Mouse (Mus musculus): ENCODE results near the gene Adgrg6.

Gene Adgrg6

DNA sequence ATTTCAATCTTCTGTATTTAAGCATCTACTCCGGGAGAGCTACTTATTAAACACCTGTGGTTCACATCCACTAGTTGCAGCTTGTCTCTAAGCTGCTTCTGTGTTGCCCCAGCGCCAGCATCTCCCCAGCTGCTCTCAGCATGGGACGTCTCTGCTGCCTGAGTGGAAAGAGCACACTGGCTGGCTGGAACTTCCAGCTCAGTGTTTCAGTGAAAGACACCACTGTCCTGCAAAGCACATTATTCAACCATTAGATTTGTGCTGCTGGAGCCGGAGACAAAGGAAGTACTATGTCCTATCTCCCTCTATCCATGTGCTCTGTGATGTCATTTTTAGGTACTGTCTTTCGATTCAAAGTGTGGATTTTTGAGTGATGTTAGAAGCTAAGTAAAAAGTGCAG is 63.0 kb downstream of the Adgrg6 start:
- peak; percentile 30 for DNase-seq

DNA sequence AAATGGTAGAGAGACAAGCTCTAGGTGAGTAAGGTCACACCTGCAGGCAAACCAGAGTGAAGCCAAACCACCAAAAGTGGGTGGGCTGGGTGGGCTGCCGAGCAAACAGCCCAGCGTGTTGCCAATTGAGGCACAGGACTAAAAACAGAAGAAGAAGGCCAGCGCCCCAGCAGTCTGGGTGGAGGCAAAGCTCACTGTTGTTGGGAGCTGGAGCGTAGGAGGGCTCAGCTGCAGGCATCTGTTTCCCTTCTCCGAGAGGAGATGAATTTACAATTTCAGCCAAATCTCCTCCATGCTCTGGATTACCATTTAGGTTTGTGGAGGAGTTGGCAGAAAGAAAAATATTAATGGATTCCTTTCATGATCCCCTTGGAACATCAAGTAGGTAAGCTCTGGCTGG is 64.5 kb downstream of the Adgrg6 start:
- DNase-seq = peak; percentile 48

GRCm38 (mm10) chr10:14476393-14476792 is 69.1 kb downstream of the Adgrg6 start:
- DNase-seq = no peak

DNA sequence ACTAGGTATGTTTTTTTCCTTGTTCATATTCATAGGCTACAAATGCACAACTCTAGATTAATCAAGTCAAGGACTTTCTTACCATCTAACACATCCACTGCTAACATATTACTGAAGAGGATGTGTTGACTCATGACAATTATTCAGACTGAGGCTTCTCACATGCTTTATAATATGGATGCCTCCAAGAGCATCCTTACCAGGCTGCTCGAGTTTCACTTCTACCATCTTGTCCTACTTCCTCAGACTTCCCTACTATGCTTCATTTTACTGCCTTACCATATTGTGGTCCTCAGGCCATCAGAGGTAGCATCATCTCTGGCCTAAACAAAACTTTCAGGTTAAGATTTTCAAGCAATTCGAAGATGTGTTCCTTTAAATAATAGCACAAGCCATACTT is 69.8 kb downstream of the Adgrg6 start:
- no peak for DNase-seq

DNA sequence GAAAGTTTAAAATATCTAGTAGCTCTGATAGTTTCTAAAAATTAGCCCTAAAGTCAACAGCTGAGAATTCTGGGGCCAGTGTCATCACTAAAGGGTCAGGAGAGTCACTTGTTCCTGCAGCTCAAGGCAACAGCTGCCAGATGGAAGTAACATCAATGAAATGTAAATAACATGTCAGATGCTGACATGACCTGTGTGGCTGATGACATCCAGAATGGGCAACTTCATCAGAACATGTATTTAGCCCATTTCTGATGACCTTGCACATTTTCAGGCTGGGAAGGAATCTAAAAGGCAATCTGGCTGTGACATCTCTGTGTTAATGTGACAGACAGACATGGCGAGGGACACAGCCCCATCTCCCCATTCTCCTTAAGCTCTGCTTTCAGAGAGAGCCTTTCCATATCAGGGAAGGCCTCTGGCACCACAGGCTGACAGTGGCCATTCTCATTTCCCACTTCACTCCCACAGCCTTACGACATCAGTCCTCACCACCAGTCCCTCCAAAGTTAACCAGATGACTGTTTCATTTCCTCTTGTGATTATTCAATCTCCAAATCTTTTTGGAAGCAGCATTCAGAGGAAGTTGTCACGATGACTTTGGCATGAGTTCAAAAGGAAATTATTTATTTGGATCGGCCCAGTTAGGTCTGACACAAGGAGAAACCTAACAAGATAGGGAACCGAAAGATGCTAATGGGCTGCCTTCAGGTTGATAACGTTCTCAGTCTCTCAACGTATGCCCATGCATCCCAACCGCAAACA is 70.7 kb downstream of the Adgrg6 start:
- no peak for DNase-seq

DNA sequence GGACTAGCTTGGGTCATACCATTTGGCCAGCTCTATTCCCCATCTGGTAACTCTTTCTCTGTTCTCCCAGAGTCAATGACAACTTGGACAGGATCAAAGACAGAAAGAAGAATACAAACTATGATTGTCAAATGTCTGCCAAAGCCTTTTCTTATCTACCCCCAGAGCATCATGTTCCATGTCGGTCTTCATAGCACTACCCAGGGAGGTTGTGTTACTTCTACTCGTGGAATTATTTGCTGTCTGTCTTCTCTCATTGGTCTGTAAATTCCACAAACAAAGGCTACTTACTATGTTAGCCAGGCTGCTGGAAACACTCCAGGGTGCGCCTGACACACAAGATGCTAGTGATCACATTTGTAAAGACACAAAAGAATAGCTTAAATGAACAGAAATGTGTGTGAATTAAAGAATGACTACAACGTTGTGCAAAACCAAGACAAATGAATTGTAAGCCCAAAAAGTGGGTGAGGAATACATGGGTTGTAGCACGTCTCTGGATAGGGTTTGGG is 74.4 kb downstream of the Adgrg6 start:
- DNase-seq = no peak

- no peak for DNase-seq
Observed at GRCm38 (mm10) chr10:14468623-14469022, 76.8 kb downstream of the Adgrg6 start.

GRCm38 (mm10) chr10:14463796-14464511 is 81.5 kb downstream of the Adgrg6 start:
- DNase-seq = no peak

- no peak for DNase-seq
Observed at GRCm38 (mm10) chr10:14460933-14461514, 84.4 kb downstream of the Adgrg6 start.

GRCm38 (mm10) chr10:14460252-14460932 is 85.1 kb downstream of the Adgrg6 start:
- DNase-seq = no peak

GRCm38 (mm10) chr10:14459819-14460218 is 85.6 kb downstream of the Adgrg6 start:
- DNase-seq = no peak

DNA sequence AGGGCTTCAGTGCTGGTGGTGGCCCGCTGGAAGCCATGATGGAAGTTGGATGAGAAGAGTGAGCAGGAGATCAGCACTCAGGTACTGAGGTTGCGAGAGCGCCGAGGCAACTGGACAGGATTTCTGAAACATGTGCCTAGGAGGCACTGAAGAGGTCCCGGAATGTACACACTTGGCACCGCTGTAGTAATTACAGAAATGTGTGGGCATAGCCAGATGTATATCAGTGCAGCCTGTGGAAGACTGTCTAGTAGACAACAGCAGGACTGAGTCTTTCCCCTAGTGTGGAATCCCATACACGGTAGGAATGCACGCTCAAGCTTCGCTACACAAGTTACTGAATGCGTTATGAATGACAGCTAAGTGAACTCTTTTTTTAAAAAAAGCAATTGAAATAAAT is 86.1 kb downstream of the Adgrg6 start:
- DNase-seq = no peak

DNA sequence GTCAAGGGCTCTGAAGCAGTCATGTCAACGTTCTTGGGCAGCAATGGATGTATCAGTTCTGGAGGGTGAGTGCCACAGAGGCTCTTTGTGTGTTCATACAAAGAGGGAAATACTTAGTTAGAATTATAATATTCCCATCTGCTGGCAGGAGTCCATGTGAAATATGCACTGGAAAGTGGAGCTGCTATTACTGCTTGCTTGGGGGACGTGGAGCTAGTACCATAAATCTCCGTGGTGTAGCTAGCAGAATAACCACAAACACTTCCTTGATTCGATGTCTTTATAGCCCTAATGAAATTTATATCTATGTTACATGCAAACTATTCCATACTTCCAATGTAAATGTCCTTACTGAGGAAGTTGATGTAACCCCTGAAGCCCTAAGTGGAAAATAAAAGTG is 91.0 kb downstream of the Adgrg6 start:
- DNase-seq = no peak

GRCm38 (mm10) chr10:14451811-14452210 is 93.6 kb downstream of the Adgrg6 start:
- DNase-seq = no peak

DNA sequence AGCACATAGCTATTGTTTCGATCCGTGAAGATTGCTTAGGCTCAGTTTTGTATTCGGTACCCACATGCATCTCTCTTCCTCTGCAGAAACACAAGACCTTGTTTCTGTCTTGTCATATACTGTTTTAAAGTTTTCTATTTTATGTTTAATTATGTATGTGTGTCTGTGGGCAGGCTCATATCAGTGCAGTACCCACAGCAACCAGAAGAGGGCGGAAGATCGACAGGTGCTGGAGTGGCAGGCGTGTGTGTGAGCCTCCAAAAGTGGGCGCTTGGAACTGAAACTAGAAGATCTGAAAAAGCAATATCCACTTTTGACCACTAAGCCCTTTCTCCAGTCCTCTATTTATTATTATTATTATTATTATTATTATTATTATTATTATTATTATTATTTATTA is 95.4 kb downstream of the Adgrg6 start:
- no peak for DNase-seq

- no peak for DNase-seq
Observed at GRCm38 (mm10) chr10:14445590-14446291, 99.7 kb downstream of the Adgrg6 start.

GRCm38 (mm10) chr10:14440860-14441579 is 104.4 kb downstream of the Adgrg6 start:
- DNase-seq = no peak

DNA sequence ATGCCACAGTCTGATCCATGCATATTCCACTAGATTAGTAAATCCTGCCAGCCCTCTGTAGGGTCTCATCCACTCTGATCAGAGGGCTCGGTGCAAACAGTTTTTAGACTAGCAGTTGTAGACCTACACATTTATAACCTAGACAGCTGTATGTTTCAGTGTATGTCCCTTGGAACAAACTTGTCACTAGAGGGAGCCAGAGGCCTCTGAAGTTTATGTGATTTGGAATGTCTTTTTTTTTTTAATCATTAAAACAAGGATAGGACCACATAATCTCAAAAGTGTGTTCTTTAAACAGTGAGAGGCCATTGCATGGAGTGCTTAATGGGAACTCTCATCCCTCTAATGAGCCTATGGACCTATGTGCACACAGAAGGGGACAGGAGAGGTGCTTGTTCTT is 141.4 kb downstream of the Adgrg6 start:
- DNase-seq = no peak

DNA sequence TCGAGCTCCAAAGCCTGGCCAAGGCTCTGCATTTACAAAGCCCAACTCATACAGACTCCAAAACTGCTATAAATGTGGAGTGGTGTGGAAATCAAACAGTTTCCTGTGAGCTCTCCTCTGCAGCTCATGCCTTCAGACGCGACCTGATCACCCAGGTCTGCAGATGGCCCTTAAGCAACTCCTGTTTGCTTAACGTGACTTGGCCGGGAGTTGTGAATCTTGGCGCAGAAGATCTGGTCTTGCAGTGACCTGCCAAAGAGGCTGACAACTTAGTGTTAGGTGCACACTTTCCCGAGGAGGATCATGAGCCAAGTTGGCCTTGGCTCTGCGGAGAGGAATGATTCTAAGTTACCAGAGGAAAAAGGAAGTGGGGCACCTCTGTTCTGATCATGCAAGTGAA is 143.7 kb downstream of the Adgrg6 start:
- DNase-seq = no peak

DNA sequence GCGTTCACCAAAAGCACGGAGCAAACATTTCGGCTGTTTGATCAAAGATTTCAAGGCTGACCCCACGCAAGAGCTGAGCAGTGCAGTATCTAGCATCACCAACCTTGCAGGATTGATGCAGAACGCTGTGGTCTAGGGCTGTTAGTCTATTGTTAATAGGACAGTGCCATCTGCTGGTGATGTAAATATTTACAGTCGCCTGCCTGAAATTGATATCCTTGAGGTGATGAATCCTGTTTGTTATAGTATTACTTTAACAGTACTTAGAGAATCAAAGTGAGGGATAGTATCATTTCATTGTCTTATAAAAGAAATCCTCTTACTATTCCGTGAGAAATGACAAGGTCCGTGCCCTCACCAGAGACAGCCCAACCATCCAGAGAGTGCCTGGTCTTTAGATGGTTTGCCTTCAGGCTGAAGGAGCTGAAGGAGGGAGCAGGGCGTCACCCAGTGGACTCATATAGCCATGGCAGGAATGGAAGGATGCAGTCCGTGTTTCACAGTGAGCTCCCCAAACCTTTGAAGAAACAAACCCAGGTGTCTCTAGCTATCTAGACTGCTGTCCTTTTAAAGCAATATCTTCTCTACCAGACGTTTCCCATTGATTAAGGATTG is 154.3 kb downstream of the Adgrg6 start:
- DNase-seq = peak; percentile 84

DNA sequence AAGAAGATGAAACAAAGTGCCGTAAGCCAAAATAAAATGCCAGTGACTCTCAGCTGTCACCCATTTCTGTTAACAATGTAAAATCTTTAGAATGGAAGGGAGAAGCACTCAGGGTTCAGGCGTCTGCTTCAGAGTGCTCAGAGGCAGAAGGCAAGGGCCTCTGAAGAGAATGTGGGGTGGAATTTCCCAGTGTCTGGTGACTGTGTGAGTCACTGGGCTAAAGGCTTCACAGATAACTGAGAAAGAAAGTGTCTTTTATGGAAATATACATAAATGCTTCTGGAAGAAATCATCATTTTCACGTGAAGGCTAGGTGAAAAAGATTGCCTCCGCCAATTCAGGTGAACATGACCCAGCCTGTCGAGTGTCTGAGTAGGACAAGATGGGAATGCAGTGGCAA is 159.9 kb downstream of the Adgrg6 start:
- DNase-seq = no peak

All from right cerebral cortex, adult 18-20 months (tissue).